9 mouse cellular contexts compared by ENCODE assay signal in the genomic region with DNA sequence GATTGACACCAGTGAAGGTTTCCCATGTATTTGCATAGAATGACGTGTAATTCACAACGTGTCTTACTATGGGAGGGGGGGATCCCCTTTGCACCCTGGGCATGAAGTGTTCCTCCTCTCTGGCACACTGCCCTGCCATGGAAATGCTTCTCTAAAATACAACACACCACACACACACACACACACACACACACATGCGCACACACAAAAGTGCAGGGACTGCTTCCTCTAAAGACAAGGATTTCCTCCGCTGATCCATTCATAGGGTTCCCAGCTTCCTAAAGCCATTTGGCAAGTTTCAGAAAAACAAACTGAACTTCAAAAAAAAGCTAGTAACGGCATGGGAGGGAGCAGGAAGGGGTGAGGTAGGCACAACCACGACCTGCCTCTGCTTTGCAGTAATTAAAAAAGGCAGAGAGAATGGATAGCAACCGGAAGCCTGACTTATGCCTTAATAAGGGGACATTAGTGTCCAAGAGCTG. TPM values are rescaled to one million over a fixed set of nuclear protein-coding genes. Genes with fewer than 3 reads are reported as not detected.
A peak's percentile ranks its signal among the peaks of the same experiment; 100 is the strongest.
DNase-seq lines count a peak whose midpoint lies in the region; ATAC-seq and TF ChIP-seq lines count a peak whose summit lies in the region.
"Had no signal": no experiment of that assay in that cellular context is flagged by ENCODE, and none has a peak within 500 bp of the region (broad histone marks: within the 10 kb centered on the region; RNA-seq: fewer than 3 reads in every experiment).

No protein-coding gene starts in this region.

- no peak overlapping the region for H3K4me2 ChIP-seq in hindbrain, embryonic 13.5 days
- H3K4me2 ChIP-seq: embryonic facial prominence, embryonic 12.5 days had no signal

- H3K36me3 ChIP-seq in kidney, adult 2 months (ENCODE audit: control insufficient read depth, insufficient read depth, low read length): no peaks in the 10 kb centered on the region
- H3K36me3 ChIP-seq in macrophage (ENCODE audit: inconsistent target): peaks cover 40% of the 10 kb centered on the region
- peaks cover 11% of the 10 kb centered on the region for H3K36me3 ChIP-seq in hindbrain, embryonic 13.5 days
- H3K36me3 ChIP-seq: embryonic facial prominence, embryonic 12.5 days had no signal

- no peak for TF ChIP-seq POLR2A in kidney, adult 2 months (IDR thresholded peaks at IDR 0.05; ENCODE audit: low read depth, low read length)

- H3K27ac ChIP-seq in kidney, adult 2 months (ENCODE audit: insufficient read depth, low read depth, low read length): no peak overlapping the region
- peak overlapping the region; percentile 41 for H3K27ac ChIP-seq in macrophage
- no peak overlapping the region for H3K27ac ChIP-seq in hindbrain, embryonic 13.5 days

- no peaks in the 10 kb centered on the region for H3K9me3 ChIP-seq in hindbrain, embryonic 13.5 days
- H3K9me3 ChIP-seq: embryonic facial prominence, embryonic 12.5 days had no signal

- H3K9ac ChIP-seq in hindbrain, embryonic 13.5 days: no peak overlapping the region
- H3K9ac ChIP-seq: embryonic facial prominence, embryonic 12.5 days had no signal

- H3K4me3 ChIP-seq in kidney, adult 2 months (ENCODE audit: insufficient read depth, low read depth, low read length): no peak overlapping the region
- no peak overlapping the region for H3K4me3 ChIP-seq in macrophage (ENCODE audit: inconsistent target)
- H3K4me3 ChIP-seq in hindbrain, embryonic 13.5 days: no peak overlapping the region
- H3K4me3 ChIP-seq: embryonic facial prominence, embryonic 12.5 days had no signal

- WGBS in kidney, adult 2 months: 41% methylated on average over 7 of the region's 7 CpGs
- 23% methylated on average over 7 of the region's 7 CpGs for WGBS in macrophage (ENCODE audit: missing documents)
- WGBS in hindbrain, embryonic 13.5 days: 64% methylated on average over 7 of the region's 7 CpGs

- H3K4me1 ChIP-seq in kidney, adult 2 months (ENCODE audit: control insufficient read depth, insufficient read depth, low read length): 0 out of 2 replicates have a peak, but pooled peaks cover 3% of the 10 kb centered on the region
- H3K4me1 ChIP-seq in hindbrain, embryonic 13.5 days (replicated peaks): peaks cover 15% of the 10 kb centered on the region

- peak; percentile 38 for DNase-seq in gastrocnemius, postnatal 14 days
- DNase-seq in gastrocnemius, postnatal 10 days: no peak
- DNase-seq in gastrocnemius, postnatal 36 days: peak; percentile 31 to 33
- DNase-seq in kidney, adult 2 months: peak; percentile 84
- DNase-seq in ovary, postnatal 10 days (ENCODE audit: low spot score): no peak
- no peak for DNase-seq in urinary bladder, postnatal 4 days (ENCODE audit: low spot score in 2 of 2)

- no peaks in the 10 kb centered on the region for H3K27me3 ChIP-seq in kidney, adult 2 months (replicated peaks; ENCODE audit: control insufficient read depth, insufficient read depth, low read length)
- no peaks in the 10 kb centered on the region for H3K27me3 ChIP-seq in hindbrain, embryonic 13.5 days
- H3K27me3 ChIP-seq: embryonic facial prominence, embryonic 12.5 days had no signal

- H3K79me2 ChIP-seq in macrophage (ENCODE audit: inconsistent target): peaks cover 78% of the 10 kb centered on the region

- intact Hi-C loops in gastrocnemius, postnatal 14 days (cut with DNase I; ENCODE audit: low total_unique reads): no loop called here
- intact Hi-C loops in gastrocnemius, postnatal 36 days (cut with DNase I): no loop called here

- ATAC-seq in hindbrain, embryonic 13.5 days (ENCODE audit: low FRiP score): no peak

- no peak for TF ChIP-seq CTCF in kidney, adult 2 months (conservative IDR thresholded peaks at IDR 0.05; ENCODE audit: insufficient read depth, insufficient read length, low read depth, low read length)

RNA-seq across cellular contexts. Expression of gene Rftn1, which starts 20.5 kb away (rescaled TPM):
- 10 to 100 TPM; 48.5 to 58.5 TPM for total RNA-seq in gastrocnemius, postnatal 14 days (2021)
- total RNA-seq in gastrocnemius, postnatal 10 days (2021): 10 to 100 TPM; 57.9 to 62.0 TPM
- total RNA-seq in gastrocnemius, postnatal 36 days (2021): 10 to 100 TPM; 22.0 to 22.8 TPM
- polyA plus RNA-seq in kidney, adult 2 months (2012; rRNA removed): 14.6 and 18.6 TPM in 2 replicates
- total RNA-seq in macrophage (2018; cell fraction: chromatin; rRNA removed): 100 to 1,000 TPM; 102 to 341 (median 172) TPM
- total RNA-seq in macrophage (2018; cell fraction: cytosol; rRNA removed): 100 to 1,000 TPM in 2 of 26 experiments, 10 to 100 TPM in 24; 60.3 to 108 (median 79.2) TPM
- total RNA-seq in macrophage (2018; cell fraction: nucleus; rRNA removed): 100 to 1,000 TPM in 23 of 26 experiments, 10 to 100 TPM in 3; 85.1 to 476 (median 159) TPM
- polyA plus RNA-seq in macrophage (2018): 50.8 to 80.6 TPM (median 73.2 TPM) in 3 replicates
- 14.2 and 17.0 TPM in 2 replicates for polyA plus RNA-seq in hindbrain, embryonic 13.5 days (2015; fragmentation: Nextera tagmentation; extraction: Ambion mirVana)

Comparison
In these comparisons a context has a peak if more than half of its experiments do, and no peak if none do; other contexts are left out.
1. DNase-seq: peak in gastrocnemius, postnatal 14 days (single experiment), gastrocnemius, postnatal 36 days (2 of 2) and kidney, adult 2 months (single experiment); none in gastrocnemius, postnatal 10 days (single experiment), ovary, postnatal 10 days (single experiment) and urinary bladder, postnatal 4 days (0 of 2).